Mouse (Mus musculus) liver, postnatal 0 days (tissue): ENCODE data around the gene Pgs1.

Experiments used
- CTCF ChIP-seq: sonication (generic); IDR thresholded peaks from 2 replicates; pipeline ENCODE4 v1.5.1; 2016; ENCODE audit warnings: antibody characterized with exemption, low read depth
- EP300 ChIP-seq: IDR thresholded peaks from 2 replicates; pipeline ENCODE4 v1.6.1; 2016; ENCODE audit warnings: antibody characterized with exemption, low read depth, mild to moderate bottlenecking

DNA sequence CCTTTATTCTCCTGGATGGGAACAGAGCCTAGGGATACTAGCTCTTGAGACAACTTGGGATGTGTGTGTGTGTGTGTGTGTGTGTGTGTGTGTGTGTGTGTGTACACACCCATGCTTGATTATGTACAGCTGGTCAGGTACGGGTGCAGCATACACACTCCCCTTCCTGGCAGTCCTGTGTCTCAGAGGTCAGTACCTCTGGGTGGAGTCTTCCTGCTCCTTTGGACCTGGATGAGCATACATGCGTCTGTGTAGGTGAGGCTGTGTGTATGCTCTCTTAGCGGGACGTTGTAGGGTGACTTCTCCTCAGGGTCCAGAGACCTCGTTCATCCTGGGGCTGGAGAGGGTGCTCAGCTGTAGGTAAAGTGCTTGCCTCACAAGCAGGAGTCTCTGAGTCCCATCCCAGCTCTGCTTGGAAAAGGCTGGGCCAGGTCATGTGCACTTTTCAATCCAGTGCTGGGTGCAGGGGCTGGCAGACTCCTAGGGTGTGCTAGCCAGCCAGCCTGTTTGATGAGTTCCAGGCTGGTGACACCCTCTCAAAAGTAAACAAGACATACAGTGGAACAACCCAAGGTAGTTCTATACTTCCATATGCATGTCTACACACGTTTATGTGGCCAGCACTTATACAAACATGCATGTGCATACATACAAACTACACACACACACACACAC lies 13.3 kb downstream of the Pgs1 start:
- TF ChIP-seq CTCF (no peak), EP300 (no peak)
